Mouse (Mus musculus): ENCODE data around the gene Krtap13. TPM values are rescaled to one million over a fixed set of nuclear protein-coding genes. Genes with fewer than 3 reads are reported as not detected.
"Not testable (repeated sequence)": the region's sequence is repeated elsewhere in the genome, so short reads cannot be mapped to it uniquely, and the experiment has no call there.

Gene Krtap13
- polyA plus RNA-seq (2012; rRNA removed) (not detected in 2 replicates), polyA plus RNA-seq (2014; fragmentation: Nextera tagmentation; extraction: Ambion mirVana) (not detected in 2 replicates)

GRCm38 (mm10) chr16:88751535-88751934 lies at the start of gene Krtap13:
Gene Krtap13 (minus strand): TSS chr16:88751635.
- not testable (repeated sequence) for H3K9ac ChIP-seq (ENCODE audit: low read depth, low read length, severe bottlenecking); H3K4me1 ChIP-seq (ENCODE audit: control insufficient read depth, insufficient read depth, low read length); DNase-seq (ENCODE audit: low spot score); H3K4me2 ChIP-seq (replicated peaks; ENCODE audit: low read depth, low read length, severe bottlenecking); H3K36me3 ChIP-seq (ENCODE audit: control insufficient read depth, insufficient read depth, low read length); H3K27ac ChIP-seq (replicated peaks; ENCODE audit: low read depth, low read length); H3K4me3 ChIP-seq (replicated peaks; ENCODE audit: low read length); H3K27me3 ChIP-seq (ENCODE audit: control insufficient read depth, insufficient read depth, low read length); ATAC-seq (ENCODE audit: low FRiP score, low read depth); H3K9me3 ChIP-seq (ENCODE audit: control insufficient read depth, low read length)
- 75% methylated on average over 2 of the region's 3 CpGs for WGBS

GRCm38 (mm10) chr16:88786786-88787185 lies 35.4 kb upstream of the Krtap13 start:
- Histone ChIP-seq H3K9ac (ENCODE audit: low read depth, low read length, severe bottlenecking) (no peak overlapping the region), H3K4me1 (ENCODE audit: control insufficient read depth, insufficient read depth, low read length) (no peaks in the 10 kb centered on the region), H3K4me2 (replicated peaks; ENCODE audit: low read depth, low read length, severe bottlenecking) (no peak overlapping the region), H3K9me3 (ENCODE audit: control insufficient read depth, low read length) (no peaks in the 10 kb centered on the region), H3K27me3 (ENCODE audit: control insufficient read depth, insufficient read depth, low read length) (no peaks in the 10 kb centered on the region), H3K36me3 (ENCODE audit: control insufficient read depth, insufficient read depth, low read length) (no peaks in the 10 kb centered on the region), H3K4me3 (replicated peaks; ENCODE audit: low read length) (no peak overlapping the region), H3K27ac (replicated peaks; ENCODE audit: low read depth, low read length) (no peak overlapping the region)
- TF ChIP-seq POLR2A (IDR thresholded peaks at IDR 0.05; ENCODE audit: borderline replicate concordance, extremely low read depth, insufficient read depth, insufficient read length) = no peak
- 76% methylated on average over 2 of the region's 2 CpGs for WGBS
- ATAC-seq (ENCODE audit: low FRiP score, low read depth) (no peak), DNase-seq (ENCODE audit: low spot score) (no peak)

DNA sequence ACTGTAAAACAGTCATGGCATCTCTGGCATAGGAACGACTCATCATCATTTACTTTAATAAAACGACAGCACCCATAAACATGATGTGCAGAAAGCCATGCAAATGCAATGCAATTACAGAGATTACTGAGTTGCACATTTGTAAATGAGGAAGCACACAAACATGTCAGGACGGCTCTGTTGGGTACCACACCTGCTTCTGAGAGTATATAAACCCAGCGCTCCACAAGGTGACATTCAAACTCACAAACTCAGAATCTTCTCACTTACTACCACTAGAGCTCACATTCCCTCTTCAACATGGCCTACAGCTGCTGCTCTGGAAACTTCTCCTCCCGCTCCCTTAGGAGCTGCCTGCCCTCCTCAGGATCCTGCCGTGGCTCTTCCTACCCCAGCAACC lies 26.2 kb upstream of the Krtap13 start, which contains the start of gene Gm5965:
TSS of gene Gm5965 (plus strand) at position 301 of the 400 bp plus-strand sequence.
- DNase-seq (ENCODE audit: low spot score) (no peak), ATAC-seq (ENCODE audit: low FRiP score, low read depth) (no peak)
- H3K4me1 ChIP-seq (ENCODE audit: control insufficient read depth, insufficient read depth, low read length) = no peaks in the 10 kb centered on the region
- no peak within 1 kb of the TSS for H3K4me2 ChIP-seq (replicated peaks; ENCODE audit: low read depth, low read length, severe bottlenecking)
- H3K36me3 ChIP-seq (ENCODE audit: control insufficient read depth, insufficient read depth, low read length) = no peaks in the 10 kb centered on the region
- no peak within 1 kb of the TSS for H3K9ac ChIP-seq (ENCODE audit: low read depth, low read length, severe bottlenecking)
- no peaks in the 10 kb centered on the region for H3K9me3 ChIP-seq (ENCODE audit: control insufficient read depth, low read length)
- no peak within 1 kb of the TSS for H3K4me3 ChIP-seq (replicated peaks; ENCODE audit: low read length)
- 82% methylated on average over 5 of the region's 6 CpGs for WGBS
- no peaks in the 10 kb centered on the region for H3K27me3 ChIP-seq (ENCODE audit: control insufficient read depth, insufficient read depth, low read length)
- no peak within 1 kb of the TSS for H3K27ac ChIP-seq (replicated peaks; ENCODE audit: low read depth, low read length)
- TF ChIP-seq POLR2A (IDR thresholded peaks at IDR 0.05; ENCODE audit: borderline replicate concordance, extremely low read depth, insufficient read depth, insufficient read length) = no peak

- ATAC-seq (ENCODE audit: low FRiP score, low read depth) = no peak
- no peak within 1 kb of the TSS for H3K9ac ChIP-seq (ENCODE audit: low read depth, low read length, severe bottlenecking)
- H3K36me3 ChIP-seq (ENCODE audit: control insufficient read depth, insufficient read depth, low read length) = no peaks in the 10 kb centered on the region
- H3K27me3 ChIP-seq (ENCODE audit: control insufficient read depth, insufficient read depth, low read length) = no peaks in the 10 kb centered on the region
- H3K4me2 ChIP-seq (replicated peaks; ENCODE audit: low read depth, low read length, severe bottlenecking) = no peak within 1 kb of the TSS
- WGBS = 82% methylated on average over 2 of the region's 2 CpGs
- no peak for TF ChIP-seq POLR2A (IDR thresholded peaks at IDR 0.05; ENCODE audit: borderline replicate concordance, extremely low read depth, insufficient read depth, insufficient read length)
- H3K9me3 ChIP-seq (ENCODE audit: control insufficient read depth, low read length) = no peaks in the 10 kb centered on the region
- no peak within 1 kb of the TSS for H3K4me3 ChIP-seq (replicated peaks; ENCODE audit: low read length)
- H3K27ac ChIP-seq (replicated peaks; ENCODE audit: low read depth, low read length) = no peak within 1 kb of the TSS
- no peak for DNase-seq (ENCODE audit: low spot score)
- H3K4me1 ChIP-seq (ENCODE audit: control insufficient read depth, insufficient read depth, low read length) = no peaks in the 10 kb centered on the region
These were observed 22.7 kb upstream of the Krtap13 start, which contains the start of gene 2310057N15Rik for GRCm38 (mm10) chr16:88774106-88774505. Gene 2310057N15Rik (minus strand): TSS chr16:88774206.

GRCm38 (mm10) chr16:88758547-88758946 lies 7.1 kb upstream of the Krtap13 start, which contains the start of gene 2310034C09Rik:
Gene 2310034C09Rik (plus strand): TSS chr16:88758847.
- H3K27ac ChIP-seq (replicated peaks; ENCODE audit: low read depth, low read length); ATAC-seq (ENCODE audit: low FRiP score, low read depth); H3K4me1 ChIP-seq (ENCODE audit: control insufficient read depth, insufficient read depth, low read length); H3K27me3 ChIP-seq (ENCODE audit: control insufficient read depth, insufficient read depth, low read length); H3K9me3 ChIP-seq (ENCODE audit: control insufficient read depth, low read length); H3K36me3 ChIP-seq (ENCODE audit: control insufficient read depth, insufficient read depth, low read length); H3K9ac ChIP-seq (ENCODE audit: low read depth, low read length, severe bottlenecking); DNase-seq (ENCODE audit: low spot score); H3K4me2 ChIP-seq (replicated peaks; ENCODE audit: low read depth, low read length, severe bottlenecking); H3K4me3 ChIP-seq (replicated peaks; ENCODE audit: low read length): not testable (repeated sequence)
- 82% methylated on average over 3 of the region's 3 CpGs for WGBS

DNA sequence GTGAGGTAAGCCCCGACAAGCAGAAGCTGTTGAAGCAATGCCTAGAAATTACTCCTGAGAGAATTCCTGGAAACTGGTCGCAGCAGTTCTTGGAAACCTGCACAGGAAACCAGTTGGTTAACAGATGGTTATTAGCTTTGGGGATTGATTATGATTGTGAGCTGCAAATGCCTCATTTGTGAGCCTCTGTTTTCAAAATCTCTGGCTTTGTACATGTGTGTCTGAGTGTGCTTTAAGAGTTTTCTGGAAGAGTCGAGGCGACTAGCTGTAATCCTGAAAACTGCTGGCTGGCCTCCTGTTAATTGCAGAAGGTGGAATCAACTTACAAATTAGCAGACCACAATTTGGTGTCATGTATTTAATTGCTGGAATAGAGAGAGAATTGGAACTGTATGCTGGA lies 3.5 kb downstream of the Krtap13 start:
- no peak for ATAC-seq (ENCODE audit: low FRiP score, low read depth)
- no peaks in the 10 kb centered on the region for H3K4me1 ChIP-seq (ENCODE audit: control insufficient read depth, insufficient read depth, low read length)
- 22% methylated on average over 4 of the region's 4 CpGs for WGBS

More for the DNA sequence above, 3.5 kb downstream of the Krtap13 start:
- no peaks in the 10 kb centered on the region for H3K27me3 ChIP-seq (ENCODE audit: control insufficient read depth, insufficient read depth, low read length)
- TF ChIP-seq POLR2A (IDR thresholded peaks at IDR 0.05; ENCODE audit: borderline replicate concordance, extremely low read depth, insufficient read depth, insufficient read length) = no peak
- H3K27ac ChIP-seq (replicated peaks; ENCODE audit: low read depth, low read length) = no peak overlapping the region
- no peaks in the 10 kb centered on the region for H3K9me3 ChIP-seq (ENCODE audit: control insufficient read depth, low read length)
- no peak for DNase-seq (ENCODE audit: low spot score)
- H3K36me3 ChIP-seq (ENCODE audit: control insufficient read depth, insufficient read depth, low read length) = no peaks in the 10 kb centered on the region
- no peak overlapping the region for H3K9ac ChIP-seq (ENCODE audit: low read depth, low read length, severe bottlenecking)
- no peak overlapping the region for H3K4me2 ChIP-seq (replicated peaks; ENCODE audit: low read depth, low read length, severe bottlenecking)
- no peak overlapping the region for H3K4me3 ChIP-seq (replicated peaks; ENCODE audit: low read length)
